Mouse (Mus musculus): Measurements from ENCODE around the gene Spindoc.

GRCm38 (mm10) chr19:7304801-7305200, 78.0 kb downstream of the Spindoc start:
- TF ChIP-seq EP300 (IDR thresholded peaks at IDR 0.05) (no peak), CTCF (IDR thresholded peaks at IDR 0.05) (no peak)
